Mouse (Mus musculus) CH12.LX (cell line): ENCODE data around the gene Tia1. TPM values are rescaled to one million over a fixed set of nuclear protein-coding genes. Genes with fewer than 3 reads are reported as not detected.

Source experiments
- DNase-seq: peaks from one replicate; pipeline ENCODE4 v3.0.0-alpha.2; 2013; ENCODE audit errors: extremely low read depth
- H3K27ac ChIP-seq: 2 replicates; pipeline ENCODE4 v1.5.1; 2012; ENCODE audit warnings: low read depth, mild to moderate bottlenecking, control low read depth, moderate library complexity; ENCODE audit not compliant: insufficient read depth
- H3K27me3 ChIP-seq: replicated peaks from 2 replicates; pipeline ENCODE3; 2012; ENCODE audit warnings: inconsistent platforms
- H3K36me3 ChIP-seq, 2 experiments: replicated peaks in 1 of 2; 2 replicates each; pipeline versions ENCODE3 to v1.6.1; 2012; ENCODE audit warnings: inconsistent platforms in 1 of 2, low read length in 1 of 2, mild to moderate bottlenecking in 1 of 2, mixed read lengths in 1 of 2, moderate library complexity in 1 of 2; ENCODE audit not compliant: control insufficient read depth in 1 of 2, insufficient read depth in 1 of 2
- H3K4me1 ChIP-seq, 2 experiments: 2 replicates each; pipeline ENCODE4 v1.6.1; 2012; ENCODE audit warnings: inconsistent platforms in 1 of 2, moderate library complexity in 1 of 2; ENCODE audit not compliant: insufficient read depth in 2 of 2, control insufficient read depth in 1 of 2
- H3K4me2 ChIP-seq: 2 replicates; pipeline ENCODE4 v1.6.1; 2012; ENCODE audit warnings: low read depth, mild to moderate bottlenecking, control low read depth; ENCODE audit not compliant: poor library complexity, insufficient read depth, severe bottlenecking
- H3K4me3 ChIP-seq, 3 experiments: fragments of 150-350 bp in 1 of 3; sonication (generic) in 1 of 3; replicated peaks in 1 of 3; 2 replicates each; pipeline versions ENCODE3 to v1.5.1; 2011 to 2012; ENCODE audit warnings: low read depth in 2 of 3, low read length in 2 of 3, mild to moderate bottlenecking in 2 of 3, moderate library complexity in 2 of 3, control low read depth in 1 of 3, improper control_type of control experiment in 1 of 3, inconsistent platforms in 1 of 3, mixed read lengths in 1 of 3; ENCODE audit not compliant: poor library complexity in 1 of 3
- H3K79me2 ChIP-seq: replicated peaks from 2 replicates; pipeline ENCODE4 v1.6.1; 2012; ENCODE audit warnings: mild to moderate bottlenecking, moderate library complexity; ENCODE audit not compliant: control insufficient read depth, poor library complexity, insufficient read depth, severe bottlenecking; ENCODE audit errors: extremely low read depth
- H3K9ac ChIP-seq: 2 replicates; pipeline ENCODE4 v1.6.1; 2012; ENCODE audit warnings: low read depth, mild to moderate bottlenecking, control low read depth, moderate library complexity; ENCODE audit not compliant: insufficient read depth
- H3K9me3 ChIP-seq: replicated peaks from 2 replicates; pipeline ENCODE3; 2012; ENCODE audit warnings: low read length, inconsistent platforms, mixed read lengths
- CHD1 ChIP-seq: IDR thresholded peaks from 2 replicates; pipeline ENCODE4 v1.6.1; 2012; ENCODE audit warnings: low read depth, low read length, improper control_type of control experiment, inconsistent platforms
- CTCF ChIP-seq, 2 experiments: IDR thresholded peaks in 1 of 2; conservative IDR thresholded peaks in 1 of 2; 2 replicates each; pipeline ENCODE4 v1.5.1; 2011 to 2012; ENCODE audit warnings: low read depth in 2 of 2, low read length in 2 of 2, improper control_type of control experiment in 1 of 2, inconsistent platforms in 1 of 2, mild to moderate bottlenecking in 1 of 2, moderate library complexity in 1 of 2
- E2F4 ChIP-seq: IDR thresholded peaks from 2 replicates; pipeline ENCODE4 v1.6.1; 2011; ENCODE audit warnings: low read depth, low read length, improper control_type of control experiment; ENCODE audit not compliant: insufficient replicate concordance
- ETS1 ChIP-seq: conservative IDR thresholded peaks from 2 replicates; pipeline ENCODE4 v1.6.1; 2012; ENCODE audit warnings: low read depth, mild to moderate bottlenecking, inconsistent platforms, low read length, improper control_type of control experiment, moderate library complexity
- HCFC1 ChIP-seq: IDR thresholded peaks from 2 replicates; pipeline ENCODE4 v1.6.1; 2012; ENCODE audit warnings: low read depth, mild to moderate bottlenecking, inconsistent platforms, low read length, improper control_type of control experiment
- IRF4 ChIP-seq: IDR thresholded peaks from 2 replicates; pipeline ENCODE4 v1.6.1; 2014; ENCODE audit warnings: low read depth, mild to moderate bottlenecking, inconsistent platforms, low read length, improper control_type of control experiment
- JUND ChIP-seq: conservative IDR thresholded peaks from 2 replicates; pipeline ENCODE4 v1.6.1; 2011; ENCODE audit warnings: low read depth, low read length, improper control_type of control experiment
- KAT2A ChIP-seq: IDR thresholded peaks from 2 replicates; pipeline ENCODE4 v1.6.1; 2012; ENCODE audit warnings: low read length, improper control_type of control experiment, inconsistent platforms; ENCODE audit not compliant: insufficient replicate concordance
- MAFK ChIP-seq: IDR thresholded peaks from 2 replicates; pipeline ENCODE4 v1.6.1; 2011; ENCODE audit warnings: low read length, improper control_type of control experiment; ENCODE audit not compliant: insufficient replicate concordance
- MAZ ChIP-seq: IDR thresholded peaks from 2 replicates; pipeline ENCODE4 v1.6.1; 2012; ENCODE audit warnings: low read depth, mild to moderate bottlenecking, inconsistent platforms, low read length, improper control_type of control experiment, moderate library complexity
- MEF2A ChIP-seq: IDR thresholded peaks from 2 replicates; pipeline ENCODE4 v1.6.1; 2014; ENCODE audit warnings: low read depth, mild to moderate bottlenecking, inconsistent platforms, low read length, improper control_type of control experiment, borderline replicate concordance
- MXI1 ChIP-seq: IDR thresholded peaks from 2 replicates; pipeline ENCODE4 v1.6.1; 2011; ENCODE audit warnings: mild to moderate bottlenecking, low read depth, low read length, improper control_type of control experiment
- MYC ChIP-seq: IDR thresholded peaks from 2 replicates; pipeline ENCODE4 v1.6.1; 2011; ENCODE audit warnings: low read depth, mild to moderate bottlenecking, improper control_type of control experiment, low read length
- NELFE ChIP-seq: IDR thresholded peaks from 2 replicates; pipeline ENCODE4 v1.6.1; 2011; ENCODE audit warnings: low read depth, low read length, improper control_type of control experiment
- PAX5 ChIP-seq: IDR thresholded peaks from 2 replicates; pipeline ENCODE4 v1.6.1; 2012; ENCODE audit warnings: low read length, inconsistent platforms, mixed read lengths
- POLR2A ChIP-seq: IDR thresholded peaks from 2 replicates; pipeline ENCODE4 v1.6.1; 2011; ENCODE audit warnings: low read depth, mild to moderate bottlenecking, improper control_type of control experiment, low read length
- RCOR1 ChIP-seq: conservative IDR thresholded peaks from 2 replicates; pipeline ENCODE4 v1.6.1; 2012; ENCODE audit warnings: low read depth, mild to moderate bottlenecking, inconsistent platforms, low read length, improper control_type of control experiment
- SMC3 ChIP-seq: IDR thresholded peaks from 2 replicates; pipeline ENCODE4 v1.6.1; 2011; ENCODE audit warnings: low read depth, low read length, improper control_type of control experiment
- TBP ChIP-seq: conservative IDR thresholded peaks from 2 replicates; pipeline ENCODE4 v1.6.1; 2011; ENCODE audit warnings: low read depth, low read length, improper control_type of control experiment
- UBTF ChIP-seq: IDR thresholded peaks from 2 replicates; pipeline ENCODE4 v1.6.1; 2012; ENCODE audit warnings: low read depth, mild to moderate bottlenecking, inconsistent platforms, low read length, improper control_type of control experiment, moderate library complexity
- USF1 ChIP-seq: IDR thresholded peaks from 2 replicates; pipeline ENCODE4 v1.6.1; 2014; ENCODE audit warnings: low read depth, mild to moderate bottlenecking, inconsistent platforms, low read length, improper control_type of control experiment
- USF2 ChIP-seq: conservative IDR thresholded peaks from 2 replicates; pipeline ENCODE4 v1.6.1; 2011; ENCODE audit warnings: low read depth, low read length, improper control_type of control experiment
- ZKSCAN1 ChIP-seq: IDR thresholded peaks from 2 replicates; pipeline ENCODE4 v1.6.1; 2012; ENCODE audit warnings: low read depth, inconsistent platforms, low read length, improper control_type of control experiment, borderline replicate concordance
- ZMIZ1 ChIP-seq: IDR thresholded peaks from 2 replicates; pipeline ENCODE4 v1.6.1; 2012; ENCODE audit warnings: low read depth, mild to moderate bottlenecking, inconsistent platforms, low read length, improper control_type of control experiment
- ZNF384 ChIP-seq: IDR thresholded peaks from 2 replicates; pipeline ENCODE4 v1.6.1; 2012; ENCODE audit warnings: low read depth, low read length, improper control_type of control experiment, inconsistent platforms
- dilution Hi-C: fragments of 300-500 bp; cut with MboI; formaldehyde crosslinking; loops from 2 replicates; pipeline ENCODE4 v1.14.3; 2020; ENCODE audit warnings: low sequenced_read_pairs; ENCODE audit not compliant: extremely low pct_unique_long_range_greater_than_20kb, extremely low pct_ligation_motif_present
- in situ Hi-C: fragments of 300-500 bp; cut with MboI; formaldehyde crosslinking; loops from 3 replicates; pipeline ENCODE4 v1.14.3; 2019; ENCODE audit warnings: low sequenced_read_pairs, low pct_ligation_motif_present, low pct_unique_long_range_greater_than_20kb, mixed read lengths
- polyA plus RNA-seq: library from polyadenylated mRNA; unstranded; fragments of >175 nt; gene quantifications from 2 replicates; pipeline ENCODE4 v1.2.1, GENCODE M21; 2012; ENCODE audit warnings: low read depth; ENCODE audit not compliant: insufficient read length
- total RNA-seq, 2 experiments: library from RNA; depleted of rRNA; stranded (reverse); fragments of 300-350 nt in 1 of 2; fragments of >200 nt in 1 of 2; gene quantifications; 2 replicates each; pipeline ENCODE4 v1.2.3; 2012 to 2014

Gene Tia1
- total and polyA plus RNA-seq, 3 experiments: 31.8 to 41.4 (median 34.0) TPM

DNA sequence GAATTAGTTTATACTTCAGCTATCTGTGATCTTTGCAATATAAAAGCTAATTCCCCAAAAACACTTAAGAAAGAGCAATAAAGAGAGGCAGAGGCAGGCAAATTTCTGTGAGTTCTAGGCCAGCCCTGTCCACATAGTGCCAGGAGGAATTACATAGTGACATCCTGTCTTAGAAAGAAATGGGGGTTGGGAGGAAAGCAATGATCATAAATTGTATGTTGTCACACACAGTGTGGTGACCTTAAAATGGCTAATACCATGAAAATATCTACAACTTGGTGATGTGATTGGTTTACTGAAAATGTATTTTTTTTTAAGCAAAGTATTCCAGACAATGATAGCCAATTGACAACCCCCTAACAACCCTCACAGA lies 75.8 kb downstream of the Tia1 start:
- Histone ChIP-seq H3K36me3 (peaks cover 0 to 13% of the 10 kb centered on the region in 2 experiments), H3K4me1 (peaks cover 2 to 7% of the 10 kb centered on the region in 2 experiments; a peak in 2 of 4 replicates), H3K27ac (no peak overlapping the region), H3K4me2 (no peak overlapping the region), H3K79me2 (no peaks in the 10 kb centered on the region), H3K9ac (no peak overlapping the region), H3K4me3 (no peak overlapping the region), H3K9me3 (no peaks in the 10 kb centered on the region), H3K27me3 (no peaks in the 10 kb centered on the region)
- DNase-seq: no peak
- dilution Hi-C loops: no loop called here
- TF ChIP-seq POLR2A (no peak), KAT2A (no peak), CHD1 (no peak), ETS1 (no peak), MXI1 (no peak), HCFC1 (no peak), TBP (no peak), UBTF (no peak), NELFE (no peak), IRF4 (no peak), PAX5 (no peak), JUND (no peak), MAFK (no peak)
- in situ Hi-C loops: loop anchor here (5.0 kb wide), 1 partner anchor 32 kb away; no protein-coding TSS in a partner anchor

DNA sequence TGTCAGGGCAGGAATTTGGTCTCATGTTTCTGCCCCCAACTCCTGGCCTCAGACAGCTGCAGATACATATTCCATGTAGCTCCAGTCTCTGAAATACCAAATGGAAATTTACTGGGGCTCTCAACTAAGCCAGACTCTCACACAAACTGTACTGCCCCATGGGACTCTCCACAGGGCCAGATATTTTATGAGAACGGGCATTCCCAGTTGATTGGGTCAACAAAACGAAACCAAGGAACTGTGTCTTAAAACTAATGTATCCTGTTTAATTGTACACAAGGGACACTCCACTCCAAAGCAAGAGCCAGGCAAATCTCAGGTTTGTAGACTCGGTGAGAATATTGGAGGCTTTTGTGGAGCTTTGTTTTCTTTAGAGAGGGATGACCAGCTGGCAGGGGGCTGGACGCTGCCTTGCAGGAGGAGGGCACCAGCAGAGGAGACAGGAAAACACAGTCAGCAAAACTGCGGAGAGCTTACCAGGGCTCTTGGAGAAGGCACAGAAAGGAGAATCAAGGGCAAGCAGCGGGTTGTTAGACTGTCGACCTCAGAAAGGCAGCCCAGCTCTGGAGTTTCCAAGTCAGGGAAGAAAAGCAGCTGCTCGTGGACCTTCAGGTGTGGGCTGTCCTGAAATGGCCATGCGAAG lies 76.3 kb downstream of the Tia1 start:
- dilution Hi-C loops: no loop called here
- Histone ChIP-seq H3K9ac (no peak overlapping the region), H3K79me2 (no peaks in the 10 kb centered on the region), H3K9me3 (no peaks in the 10 kb centered on the region), H3K4me3 (no peak overlapping the region), H3K4me2 (no peak overlapping the region), H3K4me1 (peaks cover 2 to 7% of the 10 kb centered on the region in 2 experiments; a peak in 2 of 4 replicates), H3K36me3 (peaks cover 0 to 11% of the 10 kb centered on the region in 2 experiments), H3K27me3 (no peaks in the 10 kb centered on the region), H3K27ac (no peak overlapping the region)
- DNase-seq: no peak
- in situ Hi-C loops: no loop called here
- TF ChIP-seq MAZ (no peak), ZMIZ1 (no peak), ETS1 (no peak), JUND (no peak), USF1 (no peak), MYC (no peak), CTCF (conservative IDR thresholded peaks at IDR 0.05 in 1 of 2, IDR thresholded peaks at IDR 0.05 in 1 of 2; ENCODE audit: low read depth in 2 of 2, low read length in 2 of 2) (no peak), MXI1 (no peak), ZKSCAN1 (no peak), E2F4 (no peak), MEF2A (no peak), SMC3 (no peak), NELFE (no peak), RCOR1 (no peak), USF2 (no peak), CHD1 (no peak), ZNF384 (no peak), TBP (no peak)
